Mouse (Mus musculus) heart, postnatal 14 days (tissue): ENCODE measurements around the gene AC140267.1. TPM values are rescaled to one million over a fixed set of nuclear protein-coding genes. Genes with fewer than 3 reads are reported as not detected.
A peak's percentile ranks its signal among the peaks of the same experiment; 100 is the strongest.

ENCODE experiments used
- DNase-seq, 2 experiments: peaks; one replicate each; pipeline ENCODE4 v3.0.0; 2021 to 2022
- intact Hi-C: fragments of 180-260 bp; cut with DNase I; formaldehyde crosslinking; loops from one replicate; pipeline ENCODE4 v1.15.1; 2025
- total RNA-seq, 2 experiments: library from RNA; stranded (reverse); gene quantifications; 2 replicates each; pipeline ENCODE4 v1.2.3; 2021

AC140267.1 gene
- total RNA-seq, 2 experiments from 2014 or later, result 3.4 to 24.9 TPM

DNA sequence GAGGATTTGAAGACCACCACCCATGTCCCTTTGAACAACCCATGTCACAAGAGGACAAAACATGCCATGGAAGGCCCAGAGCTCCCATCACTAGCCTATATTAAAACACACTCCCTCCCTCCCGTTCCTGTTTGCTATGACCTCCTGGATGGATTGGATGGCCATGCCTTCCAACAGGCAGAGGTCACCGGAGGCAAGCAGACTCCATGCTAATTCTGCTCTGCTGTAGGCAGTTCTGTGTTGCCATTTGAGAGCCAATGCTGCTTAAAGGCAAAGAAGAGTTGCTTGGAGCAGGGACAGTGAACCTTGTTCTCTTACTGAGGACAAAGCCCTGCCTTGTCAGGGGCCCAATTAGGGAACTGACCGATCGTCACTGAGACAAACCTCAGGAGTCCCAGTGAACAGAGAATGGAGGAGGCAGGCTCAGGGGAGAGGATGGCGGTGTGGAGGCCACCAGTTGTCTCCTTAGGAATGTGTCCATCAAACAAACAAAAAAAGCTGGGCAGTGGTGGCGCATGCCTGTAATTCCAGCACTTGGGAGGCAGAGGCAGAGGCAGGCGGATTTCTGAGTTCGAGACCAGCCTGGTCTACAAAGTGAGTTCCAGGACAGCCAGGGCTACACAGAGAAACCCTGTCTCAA is 23.9 kb downstream of the AC140267.1 start:
- no peak for DNase-seq
- intact Hi-C loops, result loop anchor here (2.0 to 10.0 kb wide), 3 partner anchors 33 to 935 kb away; partner anchors contain the start of gene Mrtfa

DNA sequence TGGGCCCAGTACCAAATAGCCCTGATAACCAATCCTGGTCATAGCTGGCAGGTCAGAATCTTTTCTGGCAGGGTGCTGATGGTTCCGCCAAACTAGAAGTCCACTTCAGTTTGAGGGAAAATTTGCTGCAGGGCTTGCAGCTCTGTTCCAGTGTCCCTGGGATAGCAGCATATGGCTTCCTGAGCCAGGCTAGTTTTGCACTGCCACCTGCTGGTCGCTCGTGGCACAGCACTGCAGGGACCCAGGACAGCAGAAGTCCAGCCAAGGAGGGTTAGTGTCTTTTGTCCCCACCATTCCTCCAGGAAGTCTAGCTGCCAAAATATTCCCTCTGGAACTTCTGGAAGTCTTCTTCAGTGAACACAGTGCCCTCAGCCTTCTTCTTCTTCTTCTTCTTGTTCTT is 25.0 kb downstream of the AC140267.1 start:
- DNase-seq, result peak; percentile 86 to 92
- intact Hi-C loops, result loop anchor here (2.0 to 10.0 kb wide), 3 partner anchors 34 to 934 kb away; partner anchors contain the start of gene Mrtfa

- intact Hi-C loops, result loop anchor here (2.0 to 10.0 kb wide), 3 partner anchors 34 to 934 kb away; partner anchors contain the start of gene Mrtfa
These were observed 25.5 kb downstream of the AC140267.1 start for GRCm38 (mm10) chr15:80261100-80261499.

GRCm38 (mm10) chr15:80263610-80264575 is 28.3 kb downstream of the AC140267.1 start, which contains the start of gene Rps19bp1:
Gene Rps19bp1, minus strand, starts transcription at chr15:80264315.
- intact Hi-C loops, result loop anchor here (5.0 to 10.0 kb wide), 2 partner anchors 533 to 931 kb away; partner anchors contain the start of gene Mrtfa
- DNase-seq, result peak; percentile 89 to 91

More at GRCm38 (mm10) chr15:80261100-80261499, 25.5 kb downstream of the AC140267.1 start:
- no peak for DNase-seq

DNA sequence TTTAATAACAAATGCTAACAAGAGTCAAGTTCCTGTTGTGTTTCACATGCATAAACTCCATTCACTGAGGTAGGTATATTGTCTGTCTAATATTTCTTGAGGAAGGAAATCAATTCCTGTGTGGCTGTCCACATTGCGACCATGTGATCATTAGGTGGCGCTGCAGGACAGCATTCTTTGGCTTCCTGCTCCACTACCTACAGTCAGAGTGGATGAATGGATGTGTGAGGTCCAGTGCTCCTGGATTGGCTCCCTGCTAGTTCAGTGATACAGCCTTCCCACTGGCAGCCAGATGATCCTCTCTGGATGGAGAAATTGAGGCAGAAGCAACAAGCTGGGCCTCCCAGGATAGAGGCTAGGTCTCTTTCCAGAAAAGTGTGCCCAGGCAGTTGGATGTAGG is 30.6 kb downstream of the AC140267.1 start:
- intact Hi-C loops, result loop anchor here (1.0 to 10.0 kb wide), 3 partner anchors 429 to 929 kb away; partner anchors contain the start of gene Mrtfa

DNA sequence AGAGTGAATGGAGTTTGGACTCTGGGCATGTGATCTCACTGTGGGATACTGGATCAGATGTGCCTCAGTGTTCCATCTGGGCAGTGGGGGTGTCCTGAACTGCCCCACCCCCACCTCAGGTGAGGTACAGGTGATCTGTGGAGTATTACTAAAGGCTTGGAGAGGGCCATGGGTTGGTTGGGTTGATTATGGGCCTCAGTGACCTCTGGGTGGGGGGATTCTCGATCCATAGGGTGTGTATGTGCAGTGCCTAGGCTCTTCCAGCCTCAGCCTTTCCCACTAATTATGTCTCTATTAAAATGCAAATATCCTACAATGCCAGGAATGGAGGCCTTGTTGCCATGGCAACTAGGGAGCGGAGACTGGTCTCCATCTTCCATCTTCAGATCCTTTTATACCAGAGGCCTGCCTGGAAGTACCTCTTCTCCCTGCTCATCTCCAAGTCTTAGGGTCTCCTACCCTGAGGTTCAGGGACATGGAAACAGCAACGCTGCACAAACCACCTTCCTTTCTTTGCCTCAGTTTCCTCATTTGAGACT is 36.3 kb downstream of the AC140267.1 start:
- intact Hi-C loops, result no loop called here

More for the DNA sequence above, 30.6 kb downstream of the AC140267.1 start:
- peak; percentile 72 to 83 for DNase-seq

DNA sequence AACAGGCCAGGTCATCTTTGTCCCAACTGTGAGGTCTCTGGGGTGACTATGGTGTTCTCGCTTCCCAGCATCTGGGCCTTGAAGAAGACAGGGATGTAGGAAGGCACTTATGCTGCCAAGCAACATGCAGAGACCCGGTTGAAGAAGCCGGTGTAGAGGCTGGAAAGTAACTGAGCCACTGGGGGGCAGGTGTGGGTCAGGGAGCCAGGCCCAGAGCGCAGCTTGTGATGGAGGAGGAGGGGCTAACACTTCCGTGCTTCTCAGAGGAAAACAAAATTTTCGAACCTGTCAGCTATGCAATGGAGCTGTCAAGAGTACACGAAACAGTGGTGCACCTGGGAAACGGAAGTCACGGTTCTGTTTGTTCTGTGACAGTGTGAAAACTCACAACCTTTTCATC is 41.5 kb downstream of the AC140267.1 start:
- intact Hi-C loops, result no loop called here
- DNase-seq, result no peak

More for the DNA sequence above, 36.3 kb downstream of the AC140267.1 start:
- no peak for DNase-seq

DNA sequence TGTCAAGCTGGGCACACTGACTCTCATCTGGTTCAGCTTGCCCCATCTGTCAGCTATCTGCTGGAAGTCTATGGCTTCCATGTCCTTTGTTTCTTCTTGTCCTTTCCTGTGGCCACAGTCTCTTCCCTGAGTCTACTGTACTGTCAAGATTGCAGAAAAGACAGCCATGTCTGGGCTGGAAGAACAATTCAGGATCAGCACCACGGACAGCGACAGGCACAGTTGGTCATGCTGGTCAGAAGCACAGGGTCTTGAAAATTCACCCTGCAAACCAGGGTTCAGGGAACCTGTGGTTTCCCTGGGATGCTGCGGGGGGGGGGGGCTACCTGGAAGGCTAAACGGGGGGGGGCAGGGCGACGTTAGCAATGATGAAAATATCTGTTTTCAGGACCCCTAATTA is 42.0 kb downstream of the AC140267.1 start:
- intact Hi-C loops, result no loop called here

DNA sequence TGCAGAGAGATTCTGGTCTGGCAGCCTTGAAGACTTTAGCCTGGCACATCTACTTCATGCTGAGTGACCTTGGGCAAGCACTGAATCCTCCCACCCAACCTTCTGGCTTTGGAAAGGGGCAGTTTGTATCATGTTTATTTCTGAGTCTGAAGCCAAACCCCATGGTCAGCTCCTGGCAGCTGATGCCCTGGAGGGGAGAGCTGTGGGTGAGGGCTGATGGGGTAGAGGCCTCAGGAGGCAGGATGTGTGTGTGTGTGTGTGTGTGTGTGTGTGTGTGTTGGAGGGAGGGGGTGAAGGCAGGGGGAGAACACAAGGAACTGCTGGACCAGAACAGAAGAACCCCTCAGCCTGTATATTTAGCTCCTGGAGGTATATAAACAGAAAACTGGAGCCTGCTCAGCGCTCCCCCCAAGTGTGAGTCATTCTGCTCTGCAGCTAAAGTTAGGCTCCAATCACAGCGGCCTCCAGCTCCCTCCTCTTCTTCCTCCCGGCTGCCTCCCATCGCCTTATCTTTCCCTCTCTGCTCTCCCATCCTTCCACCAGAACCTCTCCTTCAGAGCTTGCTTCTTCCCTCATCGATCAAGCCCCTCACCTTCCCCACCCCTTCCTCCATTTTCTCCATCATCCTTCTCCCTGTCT is 42.6 kb downstream of the AC140267.1 start:
- DNase-seq, result no peak

More for the DNA sequence above, 42.0 kb downstream of the AC140267.1 start:
- DNase-seq, result peak; percentile 69 to 82

DNA sequence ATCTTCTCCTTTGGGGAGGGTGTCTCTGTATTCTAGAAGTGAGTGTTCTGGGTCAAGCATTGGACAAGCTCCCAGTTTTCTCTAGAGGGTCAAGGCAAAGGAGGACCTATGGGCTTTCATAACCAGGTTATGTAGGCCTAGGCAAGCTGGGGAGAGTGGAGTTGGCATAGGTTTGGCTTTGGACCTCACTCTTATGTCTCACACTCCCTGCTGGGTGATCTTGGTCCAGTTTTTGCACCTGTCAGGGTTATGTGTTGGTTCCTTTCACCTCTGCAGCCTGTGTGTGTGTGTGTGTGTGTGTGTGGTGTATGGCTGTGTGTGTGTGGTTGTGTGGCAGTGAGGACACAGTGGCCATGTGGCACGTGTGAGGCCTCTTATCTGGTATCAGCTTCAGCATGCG is 43.4 kb downstream of the AC140267.1 start:
- intact Hi-C loops, result no loop called here
- no peak for DNase-seq

More for the DNA sequence above, 42.6 kb downstream of the AC140267.1 start:
- intact Hi-C loops, result no loop called here

GRCm38 (mm10) chr15:80280646-80281045 is 45.0 kb downstream of the AC140267.1 start:
- intact Hi-C loops, result loop anchor here (10.0 kb wide), 1 partner anchor 204 kb away; no protein-coding TSS in a partner anchor
- no peak for DNase-seq

Other genes starting within 250 kb of the AC140267.1 start
- 10 to 100 TPM; 42.2 to 43.4 TPM for gene Pdgfb, start 220.9 kb upstream of the AC140267.1 start, total RNA-seq
- 10 to 100 TPM; 77.8 to 79.6 TPM for gene Syngr1, start 144.5 kb upstream of the AC140267.1 start, total RNA-seq
- gene Rpl3, start 144.0 kb upstream of the AC140267.1 start, total RNA-seq, result 100 to 1,000 TPM; 278 to 293 TPM
- 10 to 100 TPM; 27.8 to 32.4 TPM for gene Tab1, start 102.7 kb upstream of the AC140267.1 start, total RNA-seq
- gene Mgat3, start 62.1 kb upstream of the AC140267.1 start, total RNA-seq, result 1 to 10 TPM; 1.6 to 2.0 TPM
- 10 to 100 TPM; 31.0 to 33.0 TPM for gene Mief1, start 1.8 kb upstream of the AC140267.1 start, total RNA-seq
- gene Atf4, start 19.3 kb downstream of the AC140267.1 start, total RNA-seq, result 10 to 100 TPM; 83.7 to 91.1 TPM
- gene Rps19bp1, start 28.5 kb downstream of the AC140267.1 start, total RNA-seq, result 10 to 100 TPM; 17.8 to 18.8 TPM
- gene Cacna1i, start 51.4 kb downstream of the AC140267.1 start, total RNA-seq, result under 1 TPM in 1 of 2 experiments, not detected in 1; 0.10 TPM